Mouse (Mus musculus) megakaryocyte-erythroid progenitor cell, adult 5-6 weeks (primary cell): ENCODE data around the gene Slc35e4. TPM values are rescaled to one million over a fixed set of nuclear protein-coding genes. Genes with fewer than 3 reads are reported as not detected.

Experiments
- ATAC-seq: replicated peaks from 2 replicates; pipeline ENCODE4 v1.8.0; 2016; ENCODE audit warnings: mild to moderate bottlenecking, inconsistent platforms; ENCODE audit not compliant: severe bottlenecking, poor library complexity, low FRiP score, low TSS enrichment
- total RNA-seq, 2 experiments: library from RNA; stranded (forward) in 1 of 2; stranded (reverse) in 1 of 2; fragments of 200-1000, 215-1000 nt in 1 of 2; fragments of >200 nt in 1 of 2; fragmentation: Nextera tagmentation in 1 of 2; gene quantifications; 2 replicates each; pipeline ENCODE4 v1.2.3; 2014 to 2017

Gene Slc35e4
- total RNA-seq, 2 experiments from 2014 or later, result 0.09 TPM; not detected in 1

- ATAC-seq, result no peak
Measured at GRCm38 (mm10) chr11:3883711-3884110, 30.8 kb downstream of the Slc35e4 start.

GRCm38 (mm10) chr11:3879836-3880235 is 34.6 kb downstream of the Slc35e4 start:
- ATAC-seq, result peak; percentile 85

GRCm38 (mm10) chr11:3878660-3879059 is 35.8 kb downstream of the Slc35e4 start:
- ATAC-seq, result no peak

GRCm38 (mm10) chr11:3876419-3876818 is 38.0 kb downstream of the Slc35e4 start:
- no peak for ATAC-seq

- ATAC-seq, result peak; percentile 11; the same call in 1 of the 2 replicates
Measured at GRCm38 (mm10) chr11:3864343-3864742, 50.1 kb downstream of the Slc35e4 start.

- peak; percentile 93 for ATAC-seq
Measured at GRCm38 (mm10) chr11:3863454-3864112, 50.9 kb downstream of the Slc35e4 start, which contains the start of gene Osbp2. Gene Osbp2 (minus strand): TSS chr11:3863903.

GRCm38 (mm10) chr11:3862661-3863453 is 51.6 kb downstream of the Slc35e4 start:
- ATAC-seq, result no peak

GRCm38 (mm10) chr11:3860361-3860760 is 54.1 kb downstream of the Slc35e4 start:
- no peak for ATAC-seq

- no peak for ATAC-seq
Measured at GRCm38 (mm10) chr11:3859778-3860177, 54.7 kb downstream of the Slc35e4 start.

- no peak for ATAC-seq
Measured at GRCm38 (mm10) chr11:3857902-3858301, 56.6 kb downstream of the Slc35e4 start.

Other genes starting within 250 kb of the Slc35e4 start
- 0.17 TPM in 1 of 2 replicates, not detected in the other for gene Osbp2, start 50.8 kb downstream of the Slc35e4 start, total RNA-seq (2014; fragmentation: Nextera tagmentation)
- gene Osbp2, start 50.8 kb downstream of the Slc35e4 start, total RNA-seq (2017), result not detected in 2 replicates
- gene 4921536K21Rik, start 19.6 kb downstream of the Slc35e4 start, total RNA-seq (2014; fragmentation: Nextera tagmentation), result not detected in 2 replicates
- gene 4921536K21Rik, start 19.6 kb downstream of the Slc35e4 start, total RNA-seq (2017), result 0.56 TPM in 1 of 2 replicates, not detected in the other
- gene Dusp18, start 19.4 kb downstream of the Slc35e4 start, total RNA-seq (2014; fragmentation: Nextera tagmentation), result 0.35 TPM in 1 of 2 replicates, not detected in the other
- not detected in 2 replicates for gene Dusp18, start 19.4 kb downstream of the Slc35e4 start, total RNA-seq (2017)
- 4.0 and 6.7 TPM in 2 replicates for gene Tcn2, start 17.5 kb upstream of the Slc35e4 start, total RNA-seq (2014; fragmentation: Nextera tagmentation)
- gene Tcn2, start 17.5 kb upstream of the Slc35e4 start, total RNA-seq (2017), result 4.4 and 5.9 TPM in 2 replicates
- 107 and 117 TPM in 2 replicates for gene Pes1, start 49.3 kb upstream of the Slc35e4 start, total RNA-seq (2014; fragmentation: Nextera tagmentation)
- gene Pes1, start 49.3 kb upstream of the Slc35e4 start, total RNA-seq (2017), result 143 and 228 TPM in 2 replicates
- not detected in 2 replicates for gene 4930556J24Rik, start 62.1 kb upstream of the Slc35e4 start, total RNA-seq (2014; fragmentation: Nextera tagmentation)
- not detected in 2 replicates for gene 4930556J24Rik, start 62.1 kb upstream of the Slc35e4 start, total RNA-seq (2017)
- gene Gal3st1, start 69.0 kb upstream of the Slc35e4 start, total RNA-seq (2014; fragmentation: Nextera tagmentation), result not detected in 2 replicates
- not detected in 2 replicates for gene Gal3st1, start 69.0 kb upstream of the Slc35e4 start, total RNA-seq (2017)
- not detected in 2 replicates for gene Sec14l4, start 116.8 kb upstream of the Slc35e4 start, total RNA-seq (2014; fragmentation: Nextera tagmentation)
- gene Sec14l4, start 116.8 kb upstream of the Slc35e4 start, total RNA-seq (2017), result not detected in 2 replicates
- not detected in 2 replicates for gene Sec14l3, start 150.2 kb upstream of the Slc35e4 start, total RNA-seq (2014; fragmentation: Nextera tagmentation)
- gene Sec14l3, start 150.2 kb upstream of the Slc35e4 start, total RNA-seq (2017), result not detected in 2 replicates
- gene Mtfp1, start 180.8 kb upstream of the Slc35e4 start, total RNA-seq (2014; fragmentation: Nextera tagmentation), result 39.6 and 47.8 TPM in 2 replicates
- gene Mtfp1, start 180.8 kb upstream of the Slc35e4 start, total RNA-seq (2017), result 26.3 and 31.4 TPM in 2 replicates
- gene Sec14l2, start 208.8 kb upstream of the Slc35e4 start, total RNA-seq (2014; fragmentation: Nextera tagmentation), result 17.5 and 26.8 TPM in 2 replicates
- 4.5 and 22.5 TPM in 2 replicates for gene Sec14l2, start 208.8 kb upstream of the Slc35e4 start, total RNA-seq (2017)
- gene Rnf215, start 220.5 kb upstream of the Slc35e4 start, total RNA-seq (2014; fragmentation: Nextera tagmentation), result 6.6 and 8.0 TPM in 2 replicates
- 3.4 and 5.8 TPM in 2 replicates for gene Rnf215, start 220.5 kb upstream of the Slc35e4 start, total RNA-seq (2017)
- gene Ccdc157, start 245.6 kb upstream of the Slc35e4 start, total RNA-seq (2014; fragmentation: Nextera tagmentation), result 0.48 and 2.6 TPM in 2 replicates
- gene Ccdc157, start 245.6 kb upstream of the Slc35e4 start, total RNA-seq (2017), result 0.80 and 2.9 TPM in 2 replicates
- 74.9 and 93.2 TPM in 2 replicates for gene Sf3a1, start 245.7 kb upstream of the Slc35e4 start, total RNA-seq (2014; fragmentation: Nextera tagmentation)
- 42.5 and 64.9 TPM in 2 replicates for gene Sf3a1, start 245.7 kb upstream of the Slc35e4 start, total RNA-seq (2017)